Mouse (Mus musculus): Measurements from ENCODE around the gene Zbtb1. TPM values are rescaled to one million over a fixed set of nuclear protein-coding genes. Genes with fewer than 3 reads are reported as not detected.

Gene Zbtb1
- 2.1 and 2.2 TPM in 2 replicates for total RNA-seq (2014; rRNA removed)
- 0.60 and 0.70 TPM in 2 replicates for polyA plus RNA-seq (2012; rRNA removed)

DNA sequence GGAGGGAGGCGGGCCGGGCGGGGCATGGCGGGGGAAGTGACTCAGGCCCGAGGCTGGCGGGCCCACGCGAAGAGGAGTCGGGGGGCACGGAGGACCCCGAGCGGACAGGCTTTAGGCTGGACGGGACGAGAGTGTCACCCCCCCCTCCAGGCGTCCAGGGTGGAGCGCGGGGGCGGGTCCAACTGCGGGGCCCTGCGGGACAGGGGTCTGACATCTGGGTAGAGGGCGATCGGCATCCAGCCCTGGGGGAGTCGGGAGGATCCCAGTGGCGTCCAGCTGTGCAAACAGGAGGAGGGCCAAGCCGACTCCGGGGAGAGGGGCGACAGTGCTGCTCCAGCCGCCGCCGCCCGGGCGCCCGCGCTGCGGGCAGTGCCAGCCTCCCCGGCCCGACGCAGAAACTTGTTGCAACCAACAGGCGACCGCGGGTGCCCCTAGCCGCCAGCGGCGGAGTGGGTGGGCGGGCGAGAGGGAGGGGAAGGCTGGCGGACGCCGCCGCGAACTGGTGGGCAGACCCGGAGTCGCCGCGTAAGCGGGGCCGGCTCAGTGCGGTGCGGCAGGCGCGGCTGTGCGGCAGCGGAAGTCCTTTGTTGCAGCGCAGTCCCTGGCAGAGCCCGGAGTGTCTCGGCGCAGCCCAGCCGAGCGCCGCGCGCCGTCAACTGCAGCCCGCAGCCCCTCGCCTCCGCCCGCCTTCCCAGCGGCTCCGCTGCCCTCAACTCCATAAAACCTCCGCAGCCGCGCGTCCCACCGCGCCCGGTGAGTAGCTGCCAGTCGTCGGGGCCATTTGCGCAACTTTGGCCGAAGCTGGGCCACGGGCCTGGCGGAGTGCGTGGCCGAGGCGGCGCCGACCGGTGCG lies at the start of gene Zbtb1:
Gene Zbtb1 (plus strand): TSS at position 289 of the 853 bp plus-strand sequence.
- TF ChIP-seq POLR2A (IDR thresholded peaks at IDR 0.05; ENCODE audit: extremely low read depth, insufficient read depth, low read length) (0 out of 2 replicates have a peak, but pooled peaks have one; percentile 30), CTCF (IDR thresholded peaks at IDR 0.05; ENCODE audit: low read depth, low read length) (no peak)
- Histone ChIP-seq H3K27me3 (ENCODE audit: control insufficient read depth, insufficient read depth, low read length) (no peaks in the 10 kb centered on the region), H3K79me2 (ENCODE audit: control insufficient read depth, insufficient read depth, low read length) (peaks cover 26% of the 10 kb centered on the region; the same call in 1 of the 2 replicates), H3K9ac (ENCODE audit: low read depth, low read length) (peak within 1 kb of the TSS; percentile 100), H3K4me3 (ENCODE audit: insufficient read depth, low read depth, low read length) (peak within 1 kb of the TSS; percentile 98), H3K27ac (replicated peaks; ENCODE audit: insufficient read depth, low read depth, low read length) (peak within 1 kb of the TSS; percentile 96), H3K36me3 (ENCODE audit: control insufficient read depth, insufficient read depth, low read length) (no peaks in the 10 kb centered on the region), H3K4me1 (ENCODE audit: control insufficient read depth, insufficient read depth, low read length) (peaks cover 3% of the 10 kb centered on the region; the same call in 1 of the 2 replicates)
- WGBS, result under 1% methylated on average over 95 of the region's 99 CpGs
- peak; percentile 60 for DNase-seq (ENCODE audit: extremely low read depth, low read depth, low spot score)

DNA sequence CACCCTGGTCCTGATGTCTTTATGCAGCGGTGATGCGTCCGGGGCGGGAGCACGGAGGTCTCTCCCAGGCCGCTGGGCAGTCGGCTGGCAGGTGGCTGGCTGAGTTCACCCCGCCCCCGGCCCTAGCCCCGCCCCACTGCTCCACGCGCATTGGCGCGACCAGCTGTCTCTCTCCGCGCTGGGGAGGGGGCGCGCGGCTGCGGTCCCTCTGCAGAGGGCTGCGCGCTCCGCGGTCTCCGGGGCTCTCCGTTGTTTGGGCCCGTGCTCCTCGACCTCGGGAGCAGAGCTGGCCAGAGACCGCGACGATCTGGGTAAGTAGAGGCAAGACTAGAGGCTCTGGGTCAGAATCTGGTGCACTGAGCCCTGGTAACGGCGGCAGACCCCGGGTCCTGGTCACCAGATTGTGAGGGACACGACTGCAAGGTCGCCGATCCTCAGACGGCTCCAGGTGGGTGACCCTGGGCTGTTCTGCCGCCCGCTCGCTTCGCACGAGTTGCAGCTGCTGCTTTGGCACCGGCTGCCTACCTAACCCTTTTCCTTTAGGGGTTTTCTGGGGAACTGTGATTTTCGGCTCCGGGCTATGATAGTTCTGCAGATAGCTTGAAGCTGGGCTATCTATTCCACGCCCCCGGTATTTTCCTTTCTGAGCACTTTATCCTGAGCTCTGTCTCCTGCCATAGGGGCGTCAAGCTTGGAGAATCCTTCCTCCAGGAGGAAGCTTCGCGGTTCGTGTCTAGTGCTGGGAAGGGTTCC lies 45.2 kb upstream of the Zbtb1 start, which contains the start of gene Akap5:
Gene Akap5 (plus strand): TSS at position 213 of the 753 bp plus-strand sequence.
- Histone ChIP-seq H3K9ac (ENCODE audit: low read depth, low read length) (no peak within 1 kb of the TSS), H3K4me3 (ENCODE audit: insufficient read depth, low read depth, low read length) (peak within 1 kb of the TSS; percentile 40; the same call in 1 of the 2 replicates), H3K79me2 (ENCODE audit: control insufficient read depth, insufficient read depth, low read length) (no peaks in the 10 kb centered on the region), H3K27me3 (ENCODE audit: control insufficient read depth, insufficient read depth, low read length) (no peaks in the 10 kb centered on the region), H3K4me1 (ENCODE audit: control insufficient read depth, insufficient read depth, low read length) (no peaks in the 10 kb centered on the region), H3K36me3 (ENCODE audit: control insufficient read depth, insufficient read depth, low read length) (peaks cover 41% of the 10 kb centered on the region), H3K27ac (replicated peaks; ENCODE audit: insufficient read depth, low read depth, low read length) (no peak within 1 kb of the TSS)
- 47% methylated on average over 53 of the region's 53 CpGs for WGBS
- no peak for DNase-seq (ENCODE audit: extremely low read depth, low read depth, low spot score)
- TF ChIP-seq POLR2A (IDR thresholded peaks at IDR 0.05; ENCODE audit: extremely low read depth, insufficient read depth, low read length), result no peak
- no peak for TF ChIP-seq CTCF (IDR thresholded peaks at IDR 0.05; ENCODE audit: low read depth, low read length)

DNA sequence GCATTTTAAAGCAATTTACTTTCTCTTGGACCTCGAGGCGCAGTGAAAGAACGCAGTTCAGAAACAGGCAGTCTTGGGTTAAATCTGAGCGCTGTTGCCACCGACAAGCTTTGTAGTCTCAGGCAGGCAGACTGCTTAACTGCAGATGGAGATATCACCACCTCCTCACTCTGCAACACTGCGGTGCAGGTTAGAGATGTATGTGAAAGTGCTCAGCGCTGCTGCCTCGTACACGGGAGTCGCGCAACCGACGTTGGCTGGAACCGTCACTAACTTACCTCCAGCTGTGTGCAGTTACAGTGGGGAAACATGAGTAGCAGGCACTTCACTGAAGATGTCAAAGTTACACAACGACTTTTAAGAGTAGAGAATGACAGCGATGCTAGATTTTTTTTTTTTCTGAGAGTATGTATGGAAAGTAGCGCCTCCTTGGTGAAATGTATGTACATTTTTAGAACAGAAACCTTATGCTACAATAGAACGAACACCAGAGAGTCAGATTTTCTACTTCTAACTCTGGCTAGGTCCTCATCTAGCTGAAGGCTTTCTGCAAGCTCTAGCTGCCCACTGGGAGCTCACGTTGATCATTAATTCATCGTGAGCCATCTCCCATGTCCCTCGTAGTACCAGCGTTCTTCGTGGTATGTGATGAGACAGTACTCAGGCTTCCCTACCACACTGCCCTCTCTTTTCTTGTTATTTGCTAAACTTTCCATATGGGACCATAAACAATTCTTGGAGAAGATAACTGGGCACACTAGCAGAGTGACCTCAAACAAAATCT lies 43.4 kb upstream of the Zbtb1 start:
- DNase-seq (ENCODE audit: extremely low read depth, low read depth, low spot score), result no peak
- 95% methylated on average over 23 of the region's 23 CpGs for WGBS
- Histone ChIP-seq H3K4me1 (ENCODE audit: control insufficient read depth, insufficient read depth, low read length) (no peaks in the 10 kb centered on the region), H3K79me2 (ENCODE audit: control insufficient read depth, insufficient read depth, low read length) (no peaks in the 10 kb centered on the region), H3K9ac (ENCODE audit: low read depth, low read length) (no peak overlapping the region), H3K27ac (replicated peaks; ENCODE audit: insufficient read depth, low read depth, low read length) (no peak overlapping the region), H3K27me3 (ENCODE audit: control insufficient read depth, insufficient read depth, low read length) (no peaks in the 10 kb centered on the region), H3K36me3 (ENCODE audit: control insufficient read depth, insufficient read depth, low read length) (peaks cover 30% of the 10 kb centered on the region), H3K4me3 (ENCODE audit: insufficient read depth, low read depth, low read length) (no peak overlapping the region)
- TF ChIP-seq POLR2A (IDR thresholded peaks at IDR 0.05; ENCODE audit: extremely low read depth, insufficient read depth, low read length), result no peak
- TF ChIP-seq CTCF (IDR thresholded peaks at IDR 0.05; ENCODE audit: low read depth, low read length), result no peak

DNA sequence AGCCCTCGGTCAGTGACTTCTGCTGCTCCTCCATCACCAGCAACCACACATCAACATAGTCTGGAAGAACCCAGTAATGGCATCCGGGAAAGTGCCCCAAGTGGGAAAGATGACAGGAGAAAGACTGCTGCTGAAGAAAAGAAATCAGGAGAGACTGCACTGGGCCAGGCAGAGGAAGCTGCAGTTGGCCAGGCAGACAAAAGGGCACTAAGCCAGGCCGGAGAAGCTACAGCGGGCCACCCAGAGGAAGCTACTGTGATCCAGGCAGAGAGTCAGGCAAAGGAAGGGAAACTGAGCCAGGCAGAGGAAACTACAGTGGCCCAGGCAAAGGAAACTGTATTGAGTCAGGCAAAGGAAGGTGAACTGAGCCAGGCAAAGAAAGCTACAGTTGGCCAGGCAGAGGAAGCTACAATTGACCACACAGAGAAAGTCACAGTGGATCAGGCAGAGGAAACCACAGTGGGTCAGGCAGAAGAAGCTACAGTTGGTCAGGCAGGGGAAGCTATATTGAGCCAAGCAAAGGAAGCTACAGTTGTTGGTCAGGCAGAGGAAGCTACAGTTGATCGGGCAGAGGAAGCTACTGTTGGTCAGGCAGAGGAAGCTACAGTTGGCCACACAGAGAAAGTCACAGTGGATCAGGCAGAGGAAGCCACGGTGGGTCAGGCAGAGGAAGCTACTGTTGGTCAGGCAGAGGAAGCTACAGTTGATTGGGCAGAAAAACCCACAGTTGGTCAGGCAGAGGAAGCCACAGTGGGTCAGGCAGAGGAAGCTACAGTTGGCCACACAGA lies 41.3 kb upstream of the Zbtb1 start:
- DNase-seq (ENCODE audit: extremely low read depth, low read depth, low spot score), result no peak
- Histone ChIP-seq H3K27ac (replicated peaks; ENCODE audit: insufficient read depth, low read depth, low read length) (no peak overlapping the region), H3K36me3 (ENCODE audit: control insufficient read depth, insufficient read depth, low read length) (peaks cover 22% of the 10 kb centered on the region), H3K9ac (ENCODE audit: low read depth, low read length) (no peak overlapping the region), H3K27me3 (ENCODE audit: control insufficient read depth, insufficient read depth, low read length) (no peaks in the 10 kb centered on the region), H3K4me3 (ENCODE audit: insufficient read depth, low read depth, low read length) (no peak overlapping the region), H3K79me2 (ENCODE audit: control insufficient read depth, insufficient read depth, low read length) (no peaks in the 10 kb centered on the region), H3K4me1 (ENCODE audit: control insufficient read depth, insufficient read depth, low read length) (no peaks in the 10 kb centered on the region)
- TF ChIP-seq CTCF (IDR thresholded peaks at IDR 0.05; ENCODE audit: low read depth, low read length) (no peak), POLR2A (IDR thresholded peaks at IDR 0.05; ENCODE audit: extremely low read depth, insufficient read depth, low read length) (no peak)
- whole genome bisulfite sequencing, result 89% methylated on average over 6 of the region's 6 CpGs

DNA sequence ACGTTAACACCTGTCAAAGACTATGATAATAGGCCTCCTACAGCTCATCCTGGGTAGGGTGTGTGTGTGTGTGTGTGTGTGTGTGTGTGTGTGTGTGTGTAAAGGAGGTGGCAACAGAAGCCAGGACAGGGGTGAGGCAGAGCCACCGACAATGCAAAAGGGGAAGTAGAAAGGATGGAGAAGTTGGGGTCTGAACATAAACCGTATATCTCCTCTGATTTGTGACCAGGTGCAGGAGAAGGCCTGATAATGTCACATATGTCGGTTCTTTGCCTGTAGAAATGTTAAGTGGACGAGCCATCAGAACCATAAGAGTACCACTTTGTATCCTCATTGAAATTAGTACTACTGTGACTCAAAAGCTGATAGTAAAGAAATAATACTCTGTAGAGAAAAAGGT lies 36.4 kb upstream of the Zbtb1 start:
- Histone ChIP-seq H3K9ac (ENCODE audit: low read depth, low read length) (no peak overlapping the region), H3K27me3 (ENCODE audit: control insufficient read depth, insufficient read depth, low read length) (no peaks in the 10 kb centered on the region), H3K4me1 (ENCODE audit: control insufficient read depth, insufficient read depth, low read length) (no peaks in the 10 kb centered on the region), H3K36me3 (ENCODE audit: control insufficient read depth, insufficient read depth, low read length) (peaks cover 3% of the 10 kb centered on the region; the same call in 1 of the 2 replicates), H3K4me3 (ENCODE audit: insufficient read depth, low read depth, low read length) (no peak overlapping the region), H3K79me2 (ENCODE audit: control insufficient read depth, insufficient read depth, low read length) (no peaks in the 10 kb centered on the region), H3K27ac (replicated peaks; ENCODE audit: insufficient read depth, low read depth, low read length) (no peak overlapping the region)
- 93% methylated on average over 5 of the region's 5 CpGs for WGBS
- no peak for TF ChIP-seq POLR2A (IDR thresholded peaks at IDR 0.05; ENCODE audit: extremely low read depth, insufficient read depth, low read length)
- no peak for TF ChIP-seq CTCF (IDR thresholded peaks at IDR 0.05; ENCODE audit: low read depth, low read length)
- no peak for DNase-seq (ENCODE audit: extremely low read depth, low read depth, low spot score)

All from liver, adult 2 months (tissue).